Comparison of ENCODE assay signal across 8 mouse cellular contexts in the genomic region with DNA sequence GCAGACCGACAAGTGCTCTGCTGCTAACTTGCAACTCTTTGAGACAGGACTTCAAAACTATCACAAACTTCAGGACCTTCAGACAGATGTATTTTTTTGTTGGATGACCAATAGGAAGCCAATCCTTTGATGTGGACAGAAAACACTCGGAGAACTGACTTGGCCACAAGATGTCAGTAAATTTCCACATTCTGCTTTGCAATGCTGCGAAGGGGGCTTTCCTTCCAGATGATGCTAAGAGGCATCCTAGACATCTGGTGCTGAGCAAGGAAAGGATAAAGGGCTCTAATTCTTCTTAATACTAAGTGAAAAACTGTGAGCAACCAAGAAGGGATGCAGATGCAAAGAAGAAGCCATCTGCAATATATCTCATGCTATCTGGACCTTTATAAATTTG. TPM values are rescaled to one million over a fixed set of nuclear protein-coding genes. Genes with fewer than 3 reads are reported as not detected.
DNase-seq lines count a peak whose midpoint lies in the region; ATAC-seq and TF ChIP-seq lines count a peak whose summit lies in the region.

No protein-coding gene starts in this region.

- H3K9ac ChIP-seq in hindbrain, embryonic 14.5 days: no peak overlapping the region
- H3K9ac ChIP-seq in midbrain, postnatal 0 days (replicated peaks; ENCODE audit: low read length, poor library complexity, severe bottlenecking): no peak overlapping the region

- no peaks in the 10 kb centered on the region for H3K9me3 ChIP-seq in hindbrain, embryonic 14.5 days (ENCODE audit: control insufficient read depth, low read length)
- H3K9me3 ChIP-seq in midbrain, postnatal 0 days (ENCODE audit: low read length): no peaks in the 10 kb centered on the region

- 45% methylated on average over 3 of the region's 3 CpGs for WGBS in hindbrain, embryonic 14.5 days
- 45% methylated on average over 3 of the region's 3 CpGs for WGBS in midbrain, postnatal 0 days

- H3K36me3 ChIP-seq in hindbrain, embryonic 14.5 days (replicated peaks; ENCODE audit: control insufficient read depth, insufficient read depth): no peaks in the 10 kb centered on the region
- H3K36me3 ChIP-seq in midbrain, postnatal 0 days (ENCODE audit: insufficient read depth, low read length): no peaks in the 10 kb centered on the region; the same call in 1 of the 2 replicates

- TF ChIP-seq CTCF in midbrain, postnatal 0 days (IDR thresholded peaks at IDR 0.05): peak; percentile 82

- peak; percentile 74; the same call in 1 of the 2 replicates for ATAC-seq in hindbrain, embryonic 14.5 days (ENCODE audit: low FRiP score)
- peak; percentile 52; the same call in 1 of the 2 replicates for ATAC-seq in midbrain, postnatal 0 days (ENCODE audit: low FRiP score)

- DNase-seq in heart, adult 18-20 months: peak; percentile 7 to 22
- DNase-seq in heart, adult 11 months: no peak
- peak; percentile 12 for DNase-seq in urinary bladder, postnatal 14 days (ENCODE audit: low spot score)
- DNase-seq in urinary bladder, postnatal 4 days (ENCODE audit: low spot score in 2 of 2): no peak
- DNase-seq in hindbrain, embryonic 14.5 days (ENCODE audit: low spot score): peak; percentile 85
- DNase-seq in midbrain, postnatal 0 days (ENCODE audit: low spot score): peak; percentile 86
- no peak for DNase-seq in urinary bladder, adult 2 months (ENCODE audit: low spot score)
- no peak for DNase-seq in thymus, postnatal 14 days

- H3K4me3 ChIP-seq in hindbrain, embryonic 14.5 days (replicated peaks; ENCODE audit: low read length): no peak overlapping the region
- H3K4me3 ChIP-seq in midbrain, postnatal 0 days (ENCODE audit: low read depth, low read length): no peak overlapping the region

- H3K27ac ChIP-seq in hindbrain, embryonic 14.5 days: no peak overlapping the region
- no peak overlapping the region for H3K27ac ChIP-seq in midbrain, postnatal 0 days (ENCODE audit: low read depth, low read length)

- H3K4me1 ChIP-seq in hindbrain, embryonic 14.5 days (replicated peaks; ENCODE audit: control insufficient read depth, insufficient read depth, low read length): no peaks in the 10 kb centered on the region
- H3K4me1 ChIP-seq in midbrain, postnatal 0 days (ENCODE audit: insufficient read depth, low read length): no peaks in the 10 kb centered on the region

- no peaks in the 10 kb centered on the region for H3K27me3 ChIP-seq in hindbrain, embryonic 14.5 days (ENCODE audit: control insufficient read depth, insufficient read depth, low read length)
- H3K27me3 ChIP-seq in midbrain, postnatal 0 days (ENCODE audit: insufficient read depth, low read length): no peaks in the 10 kb centered on the region

- no peak overlapping the region for H3K4me2 ChIP-seq in hindbrain, embryonic 14.5 days (replicated peaks)
- H3K4me2 ChIP-seq in midbrain, postnatal 0 days (ENCODE audit: low read depth, low read length, poor library complexity, severe bottlenecking): no peak overlapping the region

RNA-seq across cellular contexts. Expression of a gene that starts 16.2 kb away (rescaled TPM):
- 10 to 100 TPM; 22.8 to 25.3 TPM for total RNA-seq in heart, adult 18-20 months (2021)
- 19.3 and 23.9 TPM in 2 replicates for polyA plus RNA-seq in hindbrain, embryonic 14.5 days (2014; fragmentation: Nextera tagmentation; extraction: Ambion mirVana)
- 14.2 and 19.5 TPM in 2 replicates for total RNA-seq in midbrain, postnatal 0 days (2014; rRNA removed)
- polyA plus RNA-seq in midbrain, postnatal 0 days (2015; fragmentation: Nextera tagmentation; extraction: Ambion mirVana): 16.0 and 18.1 TPM in 2 replicates
- polyA plus RNA-seq in urinary bladder, adult 2 months (2012; rRNA removed): 20.6 and 21.3 TPM in 2 replicates

Comparison
In these comparisons a context has a peak if more than half of its experiments do, and no peak if none do; other contexts are left out.
1. DNase-seq: peak in heart, adult 18-20 months (2 of 2), urinary bladder, postnatal 14 days (single experiment), hindbrain, embryonic 14.5 days (single experiment) and midbrain, postnatal 0 days (single experiment); none in heart, adult 11 months (single experiment), urinary bladder, postnatal 4 days (0 of 2), urinary bladder, adult 2 months (single experiment) and thymus, postnatal 14 days (single experiment).